Mouse (Mus musculus) liver, embryonic 14.5 days (tissue): Measurements from ENCODE around the gene Umps.

Source experiments
- CTCF ChIP-seq: IDR thresholded peaks from 2 replicates; pipeline ENCODE4 v1.5.1; 2016; ENCODE audit warnings: antibody characterized with exemption, low read depth, control low read depth
- EP300 ChIP-seq: IDR thresholded peaks from 2 replicates; pipeline ENCODE4 v1.6.1; 2016; ENCODE audit warnings: antibody characterized with exemption, low read depth

- TF ChIP-seq CTCF (no peak), EP300 (no peak)
Measured at GRCm38 (mm10) chr16:33931682-33932081, 35.2 kb downstream of the Umps start.
